Mouse (Mus musculus): Measurements from ENCODE around the gene Papss1. TPM values are rescaled to one million over a fixed set of nuclear protein-coding genes. Genes with fewer than 3 reads are reported as not detected.

The Papss1 gene
- 111 and 127 TPM in 2 replicates for polyA plus RNA-seq (2014; fragmentation: Nextera tagmentation; extraction: Ambion mirVana)

DNA sequence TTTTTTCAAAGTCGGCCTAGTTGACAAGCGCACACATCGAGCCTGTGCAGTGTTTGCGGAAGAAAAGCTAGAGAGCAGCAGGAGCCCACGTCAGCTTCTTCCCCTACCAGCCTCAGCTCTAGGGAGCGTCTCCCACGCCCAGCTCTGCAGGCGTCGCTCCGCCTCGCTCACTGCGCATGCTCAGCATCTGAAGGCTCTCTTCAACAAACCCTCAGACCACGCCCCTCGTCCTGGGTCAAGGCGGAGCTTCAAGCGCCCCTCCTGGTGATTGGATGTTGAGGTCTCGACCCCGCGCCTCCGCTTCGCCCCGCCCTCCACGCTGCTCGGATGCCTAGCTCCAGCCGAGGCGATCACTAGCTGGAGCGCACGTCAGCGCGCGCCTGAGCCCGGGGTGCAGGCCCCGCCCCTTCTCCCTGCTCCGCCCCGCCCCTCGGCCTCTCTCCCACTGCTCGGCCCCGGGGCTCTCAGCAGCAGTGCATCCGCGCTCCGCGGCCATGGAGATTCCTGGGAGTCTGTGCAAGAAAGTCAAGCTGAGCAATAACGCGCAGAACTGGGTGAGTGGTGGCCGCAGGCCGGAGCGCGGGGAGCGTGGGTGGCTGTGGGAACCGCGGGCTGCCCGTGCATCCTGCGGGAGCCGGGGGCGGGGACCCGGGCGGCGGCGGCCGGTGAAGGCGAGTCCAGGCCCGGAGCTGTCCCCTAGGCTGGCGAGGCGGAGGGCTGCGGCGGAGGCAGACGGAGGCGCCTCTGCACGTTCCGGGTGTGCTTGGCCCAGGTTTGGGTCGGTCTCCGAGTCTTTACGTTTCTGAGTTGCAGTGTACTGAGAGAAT is at the start of gene Papss1:
TSS of gene Papss1 (plus strand) at position 339 of the 827 bp plus-strand sequence.
- Histone ChIP-seq H3K9me3 (ENCODE audit: control insufficient read depth, low read length) (no peaks in the 10 kb centered on the region), H3K4me2 (ENCODE audit: low read length) (peak within 1 kb of the TSS; percentile 71), H3K27me3 (ENCODE audit: control insufficient read depth, insufficient read depth, low read length) (no peaks in the 10 kb centered on the region), H3K27ac (replicated peaks; ENCODE audit: low read depth, low read length) (peak within 1 kb of the TSS; percentile 96), H3K36me3 (ENCODE audit: control insufficient read depth, insufficient read depth, low read length) (no peaks in the 10 kb centered on the region), H3K4me1 (ENCODE audit: control insufficient read depth, insufficient read depth, low read length) (peaks cover 19% of the 10 kb centered on the region), H3K9ac (replicated peaks; ENCODE audit: low read length) (peak within 1 kb of the TSS; percentile 91), H3K4me3 (replicated peaks; ENCODE audit: low read depth, low read length) (peak within 1 kb of the TSS; percentile 86)
- DNase-seq (peak; percentile 100), ATAC-seq (ENCODE audit: low FRiP score, low TSS enrichment) (peak; percentile 99)
- WGBS = under 1% methylated on average over 73 of the region's 73 CpGs

DNA sequence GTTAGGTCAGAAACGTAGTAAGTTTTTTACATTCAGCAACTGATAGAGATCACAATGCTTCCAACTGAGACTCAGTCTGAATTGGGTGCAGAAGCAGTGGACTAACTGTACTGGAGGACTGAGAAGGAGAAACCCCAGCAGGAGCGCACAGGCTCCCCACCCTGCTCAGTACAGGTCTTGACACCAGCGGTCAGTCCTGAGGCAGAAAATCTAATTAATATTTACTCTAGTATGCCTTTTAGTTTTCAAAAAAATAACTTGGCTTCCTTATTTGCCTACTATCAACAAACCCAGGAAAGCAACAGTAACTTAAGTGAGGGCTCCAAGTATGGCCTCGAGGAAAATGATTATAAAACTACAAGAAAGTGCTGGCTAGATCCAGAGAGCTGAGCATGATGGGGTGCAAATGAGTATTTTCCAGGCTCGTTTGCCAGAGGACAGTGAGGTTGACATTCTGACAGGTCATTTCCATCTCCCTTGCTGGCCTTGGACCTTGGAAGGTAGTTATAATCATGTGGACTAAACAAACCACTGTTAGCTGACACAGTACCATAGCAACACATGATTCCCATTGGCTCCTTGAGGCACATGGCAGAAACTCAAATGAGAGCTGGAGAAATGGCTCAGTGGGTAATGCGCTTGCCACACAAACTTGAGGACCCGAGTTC is 48.1 kb upstream of the Papss1 start:
- Histone ChIP-seq H3K9ac (replicated peaks; ENCODE audit: low read length) (no peak overlapping the region), H3K27me3 (ENCODE audit: control insufficient read depth, insufficient read depth, low read length) (no peaks in the 10 kb centered on the region), H3K9me3 (ENCODE audit: control insufficient read depth, low read length) (no peaks in the 10 kb centered on the region), H3K4me2 (ENCODE audit: low read length) (no peak overlapping the region), H3K4me3 (replicated peaks; ENCODE audit: low read depth, low read length) (no peak overlapping the region), H3K4me1 (ENCODE audit: control insufficient read depth, insufficient read depth, low read length) (no peaks in the 10 kb centered on the region), H3K27ac (replicated peaks; ENCODE audit: low read depth, low read length) (no peak overlapping the region), H3K36me3 (ENCODE audit: control insufficient read depth, insufficient read depth, low read length) (no peaks in the 10 kb centered on the region)
- DNase-seq (no peak), ATAC-seq (ENCODE audit: low FRiP score, low TSS enrichment) (no peak)
- WGBS = 86% methylated on average over 7 of the region's 7 CpGs

DNA sequence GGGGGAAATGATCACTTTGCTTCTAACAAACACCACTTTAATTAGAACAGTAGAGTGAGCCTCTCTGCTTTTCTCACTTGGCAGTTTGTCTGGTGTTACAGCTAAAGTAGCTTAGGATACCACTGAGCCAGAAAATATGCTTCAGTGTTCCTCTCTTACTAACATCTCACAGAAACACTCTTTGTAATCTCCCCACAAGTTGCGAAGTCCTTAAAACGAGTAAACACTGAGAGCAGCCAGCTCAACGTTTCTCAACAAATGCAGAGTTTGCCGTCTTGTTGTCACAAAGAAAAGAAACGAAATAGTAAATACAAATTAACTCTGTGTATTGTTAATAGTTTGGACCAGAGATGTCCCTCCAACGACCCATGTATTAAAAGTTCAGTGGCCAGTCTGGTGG is 46.8 kb upstream of the Papss1 start:
- no peak for DNase-seq
- 87% methylated on average over 6 of the region's 6 CpGs for WGBS
- Histone ChIP-seq H3K4me1 (ENCODE audit: control insufficient read depth, insufficient read depth, low read length) (no peaks in the 10 kb centered on the region), H3K27me3 (ENCODE audit: control insufficient read depth, insufficient read depth, low read length) (no peaks in the 10 kb centered on the region), H3K4me3 (replicated peaks; ENCODE audit: low read depth, low read length) (no peak overlapping the region), H3K36me3 (ENCODE audit: control insufficient read depth, insufficient read depth, low read length) (no peaks in the 10 kb centered on the region), H3K9ac (replicated peaks; ENCODE audit: low read length) (no peak overlapping the region), H3K4me2 (ENCODE audit: low read length) (no peak overlapping the region), H3K27ac (replicated peaks; ENCODE audit: low read depth, low read length) (no peak overlapping the region), H3K9me3 (ENCODE audit: control insufficient read depth, low read length) (no peaks in the 10 kb centered on the region)
- ATAC-seq (ENCODE audit: low FRiP score, low TSS enrichment) = no peak

DNA sequence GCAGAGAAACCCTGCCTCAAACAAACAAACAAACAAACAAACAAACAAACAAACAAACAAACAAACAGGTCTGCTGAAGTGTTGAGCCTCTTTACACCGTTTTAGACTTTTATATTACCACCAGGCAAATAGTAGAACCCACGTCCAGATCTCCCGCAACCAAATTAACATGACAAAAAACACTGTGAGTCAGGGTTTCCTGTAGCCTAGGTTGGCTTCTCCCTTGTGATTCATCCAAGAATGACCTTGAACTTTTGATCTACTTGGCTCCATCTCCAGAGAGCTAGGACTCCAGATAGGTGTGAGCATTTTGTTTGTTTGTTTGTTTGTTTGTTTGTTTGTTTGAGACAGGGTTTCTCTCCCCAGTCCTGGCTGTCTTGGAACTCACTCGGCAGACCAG is 43.4 kb upstream of the Papss1 start:
- Histone ChIP-seq H3K4me3 (replicated peaks; ENCODE audit: low read depth, low read length) (no peak overlapping the region), H3K9me3 (ENCODE audit: control insufficient read depth, low read length) (no peaks in the 10 kb centered on the region), H3K4me2 (ENCODE audit: low read length) (no peak overlapping the region), H3K36me3 (ENCODE audit: control insufficient read depth, insufficient read depth, low read length) (no peaks in the 10 kb centered on the region), H3K9ac (replicated peaks; ENCODE audit: low read length) (no peak overlapping the region), H3K4me1 (ENCODE audit: control insufficient read depth, insufficient read depth, low read length) (no peaks in the 10 kb centered on the region), H3K27ac (replicated peaks; ENCODE audit: low read depth, low read length) (no peak overlapping the region), H3K27me3 (ENCODE audit: control insufficient read depth, insufficient read depth, low read length) (no peaks in the 10 kb centered on the region)
- WGBS = 61% methylated on average over 4 of the region's 4 CpGs
- no peak for ATAC-seq (ENCODE audit: low FRiP score, low TSS enrichment)
- DNase-seq = no peak

DNA sequence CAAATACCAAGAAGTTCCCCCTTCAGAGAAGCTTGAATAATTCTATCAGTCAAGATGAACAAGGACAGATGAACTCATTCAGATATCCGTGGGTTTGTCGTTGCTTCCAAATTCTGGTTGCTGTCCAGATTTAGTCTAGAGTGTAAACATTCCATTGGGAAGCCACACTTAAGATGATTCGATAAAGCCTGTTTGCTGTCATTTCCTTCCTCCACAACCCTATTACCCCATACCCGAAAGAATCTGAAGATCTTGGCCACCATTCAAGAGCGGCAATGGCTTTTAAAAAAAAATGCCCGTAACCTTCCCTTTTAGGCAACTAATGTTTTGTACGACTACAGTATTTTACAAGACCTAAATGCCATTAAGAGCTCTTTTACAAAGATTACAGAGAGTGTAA is 42.3 kb upstream of the Papss1 start:
- 89% methylated on average over 7 of the region's 7 CpGs for WGBS
- Histone ChIP-seq H3K4me1 (ENCODE audit: control insufficient read depth, insufficient read depth, low read length) (no peaks in the 10 kb centered on the region), H3K4me3 (replicated peaks; ENCODE audit: low read depth, low read length) (no peak overlapping the region), H3K27ac (replicated peaks; ENCODE audit: low read depth, low read length) (no peak overlapping the region), H3K9me3 (ENCODE audit: control insufficient read depth, low read length) (no peaks in the 10 kb centered on the region), H3K4me2 (ENCODE audit: low read length) (no peak overlapping the region), H3K36me3 (ENCODE audit: control insufficient read depth, insufficient read depth, low read length) (no peaks in the 10 kb centered on the region), H3K9ac (replicated peaks; ENCODE audit: low read length) (no peak overlapping the region), H3K27me3 (ENCODE audit: control insufficient read depth, insufficient read depth, low read length) (no peaks in the 10 kb centered on the region)
- DNase-seq (no peak), ATAC-seq (ENCODE audit: low FRiP score, low TSS enrichment) (no peak)

DNA sequence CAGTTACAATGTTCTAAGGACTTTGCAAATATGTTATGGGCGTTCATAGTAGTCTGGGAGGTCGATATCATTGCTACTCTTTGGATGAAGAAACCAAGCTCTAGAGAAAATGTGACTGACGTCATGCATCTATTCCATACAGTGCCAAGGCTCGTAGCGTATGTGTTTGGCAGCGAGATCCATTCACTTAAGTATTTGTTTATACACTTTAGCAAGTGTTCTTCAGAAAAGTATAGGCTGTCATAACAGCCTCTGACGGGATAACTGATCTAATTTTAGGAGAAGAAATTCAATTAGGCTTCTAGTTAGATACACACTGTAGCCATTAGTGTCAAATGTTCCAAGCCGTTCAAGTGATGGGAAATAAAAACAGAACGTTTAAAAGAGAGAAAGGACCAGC is 40.8 kb upstream of the Papss1 start:
- Histone ChIP-seq H3K27ac (replicated peaks; ENCODE audit: low read depth, low read length) (no peak overlapping the region), H3K36me3 (ENCODE audit: control insufficient read depth, insufficient read depth, low read length) (no peaks in the 10 kb centered on the region), H3K9ac (replicated peaks; ENCODE audit: low read length) (no peak overlapping the region), H3K4me2 (ENCODE audit: low read length) (no peak overlapping the region), H3K9me3 (ENCODE audit: control insufficient read depth, low read length) (no peaks in the 10 kb centered on the region), H3K4me3 (replicated peaks; ENCODE audit: low read depth, low read length) (no peak overlapping the region), H3K27me3 (ENCODE audit: control insufficient read depth, insufficient read depth, low read length) (no peaks in the 10 kb centered on the region), H3K4me1 (ENCODE audit: control insufficient read depth, insufficient read depth, low read length) (no peaks in the 10 kb centered on the region)
- no peak for ATAC-seq (ENCODE audit: low FRiP score, low TSS enrichment)
- no peak for DNase-seq
- 87% methylated on average over 9 of the region's 9 CpGs for WGBS

DNA sequence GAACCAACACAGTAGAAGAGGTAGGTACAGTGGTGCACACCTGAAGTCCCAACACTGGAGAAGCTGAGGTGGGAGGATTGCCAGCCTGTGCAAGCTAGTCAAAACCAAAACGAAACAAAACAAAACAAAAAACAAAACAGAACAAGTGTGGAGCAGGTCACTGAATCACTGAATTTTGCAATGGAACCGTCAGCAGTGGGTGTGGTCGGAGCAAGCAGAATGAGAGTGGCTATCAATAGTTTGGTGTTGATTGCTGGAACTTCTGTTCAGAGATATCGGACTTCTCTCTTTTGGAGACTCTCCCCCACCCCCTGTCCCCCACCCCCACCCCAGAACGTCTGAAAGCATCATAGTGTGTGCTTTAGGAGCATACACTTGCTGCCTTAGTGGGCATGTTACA is 40.4 kb upstream of the Papss1 start:
- Histone ChIP-seq H3K4me3 (replicated peaks; ENCODE audit: low read depth, low read length) (no peak overlapping the region), H3K4me1 (ENCODE audit: control insufficient read depth, insufficient read depth, low read length) (no peaks in the 10 kb centered on the region), H3K27me3 (ENCODE audit: control insufficient read depth, insufficient read depth, low read length) (no peaks in the 10 kb centered on the region), H3K27ac (replicated peaks; ENCODE audit: low read depth, low read length) (no peak overlapping the region), H3K4me2 (ENCODE audit: low read length) (no peak overlapping the region), H3K9me3 (ENCODE audit: control insufficient read depth, low read length) (no peaks in the 10 kb centered on the region), H3K36me3 (ENCODE audit: control insufficient read depth, insufficient read depth, low read length) (no peaks in the 10 kb centered on the region), H3K9ac (replicated peaks; ENCODE audit: low read length) (no peak overlapping the region)
- ATAC-seq (ENCODE audit: low FRiP score, low TSS enrichment) (no peak), DNase-seq (no peak)
- WGBS = 76% methylated on average over 5 of the region's 5 CpGs

DNA sequence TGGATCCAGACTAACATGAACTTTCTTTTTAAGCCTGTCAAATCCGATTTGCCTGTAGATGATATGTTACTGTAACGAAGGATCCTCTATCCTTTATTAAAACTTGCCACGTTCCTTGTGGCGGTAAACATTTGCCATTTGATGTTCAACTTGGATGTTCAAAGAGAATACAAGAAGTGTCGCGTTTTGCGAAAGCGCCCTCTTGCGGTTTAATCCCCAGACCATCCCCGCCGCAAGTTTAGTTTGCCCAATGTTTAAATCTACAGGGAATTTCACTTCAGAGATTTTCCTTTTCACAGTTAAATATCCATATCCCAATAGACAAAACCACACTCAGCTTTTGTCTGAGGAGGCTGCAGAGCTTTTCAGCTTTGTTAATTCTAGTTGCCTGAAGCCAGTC is 39.8 kb upstream of the Papss1 start:
- H3K27me3 ChIP-seq (ENCODE audit: control insufficient read depth, insufficient read depth, low read length) = no peaks in the 10 kb centered on the region
- no peak overlapping the region for H3K9ac ChIP-seq (replicated peaks; ENCODE audit: low read length)
- H3K4me2 ChIP-seq (ENCODE audit: low read length) = no peak overlapping the region
- DNase-seq (peak; percentile 78), ATAC-seq (ENCODE audit: low FRiP score, low TSS enrichment) (no peak)
- no peaks in the 10 kb centered on the region for H3K4me1 ChIP-seq (ENCODE audit: control insufficient read depth, insufficient read depth, low read length)
- H3K4me3 ChIP-seq (replicated peaks; ENCODE audit: low read depth, low read length) = no peak overlapping the region
- H3K36me3 ChIP-seq (ENCODE audit: control insufficient read depth, insufficient read depth, low read length) = no peaks in the 10 kb centered on the region
- no peak overlapping the region for H3K27ac ChIP-seq (replicated peaks; ENCODE audit: low read depth, low read length)
- WGBS = 18% methylated on average over 11 of the region's 11 CpGs
- H3K9me3 ChIP-seq (ENCODE audit: control insufficient read depth, low read length) = no peaks in the 10 kb centered on the region

DNA sequence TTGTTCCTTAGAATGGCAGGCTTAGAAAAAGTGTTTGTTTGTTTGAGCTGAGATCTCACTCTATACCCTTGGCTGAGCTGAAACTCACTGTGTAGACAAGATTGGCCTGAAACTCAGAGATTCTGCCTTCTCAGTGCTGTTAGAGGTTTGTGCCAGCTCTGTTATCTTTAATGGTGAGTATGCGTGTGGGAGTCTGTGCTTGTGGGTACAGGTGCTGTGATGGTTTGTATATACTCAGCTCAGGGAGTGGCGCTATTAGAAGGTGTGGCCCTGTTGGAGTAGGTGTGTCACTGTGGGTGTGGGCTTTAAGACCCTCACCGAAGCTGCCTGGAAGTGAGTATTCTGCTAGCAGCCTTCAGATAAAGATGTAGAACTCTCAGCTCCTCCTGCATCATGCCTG is 39.3 kb upstream of the Papss1 start:
- H3K4me2 ChIP-seq (ENCODE audit: low read length) = no peak overlapping the region
- WGBS = 93% methylated on average over 3 of the region's 3 CpGs
- H3K36me3 ChIP-seq (ENCODE audit: control insufficient read depth, insufficient read depth, low read length) = no peaks in the 10 kb centered on the region
- no peaks in the 10 kb centered on the region for H3K4me1 ChIP-seq (ENCODE audit: control insufficient read depth, insufficient read depth, low read length)
- H3K4me3 ChIP-seq (replicated peaks; ENCODE audit: low read depth, low read length) = no peak overlapping the region
- DNase-seq = no peak
- H3K27ac ChIP-seq (replicated peaks; ENCODE audit: low read depth, low read length) = no peak overlapping the region
- no peak overlapping the region for H3K9ac ChIP-seq (replicated peaks; ENCODE audit: low read length)
- no peaks in the 10 kb centered on the region for H3K27me3 ChIP-seq (ENCODE audit: control insufficient read depth, insufficient read depth, low read length)
- no peak for ATAC-seq (ENCODE audit: low FRiP score, low TSS enrichment)
- no peaks in the 10 kb centered on the region for H3K9me3 ChIP-seq (ENCODE audit: control insufficient read depth, low read length)
